Mouse (Mus musculus) heart, embryonic 12.5 days (tissue): ENCODE measurements around the gene Stk38. TPM values are rescaled to one million over a fixed set of nuclear protein-coding genes. Genes with fewer than 3 reads are reported as not detected.

Source experiments
- ATAC-seq: fragments of 200-750 bp; cut with Nextera tagmentation; 2 replicates; pipeline ENCODE4 v1.8.0; 2017; ENCODE audit warnings: moderate TSS enrichment, moderate library complexity; ENCODE audit not compliant: insufficient number of reproducible peaks, low FRiP score
- H3K27ac ChIP-seq: fragments of 300-500 bp; sonication (generic); 2 replicates; pipeline ENCODE4 v1.5.1; 2016; ENCODE audit warnings: mild to moderate bottlenecking, moderate library complexity; ENCODE audit not compliant: poor library complexity, severe bottlenecking
- H3K27me3 ChIP-seq: fragments of 300-500 bp; sonication (generic); replicated peaks from 2 replicates; pipeline ENCODE4 v1.6.1; 2016; ENCODE audit warnings: mild to moderate bottlenecking, moderate library complexity
- H3K36me3 ChIP-seq: fragments of 300-500 bp; sonication (generic); 2 replicates; pipeline ENCODE4 v1.6.1; 2016; ENCODE audit warnings: mild to moderate bottlenecking, moderate library complexity
- H3K4me1 ChIP-seq: fragments of 300-500 bp; sonication (generic); replicated peaks from 2 replicates; pipeline ENCODE4 v1.6.1; 2016; ENCODE audit warnings: mild to moderate bottlenecking
- H3K4me2 ChIP-seq: fragments of 300-500 bp; sonication (generic); 2 replicates; pipeline ENCODE4 v1.6.1; 2016; ENCODE audit warnings: mild to moderate bottlenecking, moderate library complexity
- H3K4me3 ChIP-seq: fragments of 300-500 bp; sonication (generic); 2 replicates; pipeline ENCODE4 v1.5.1; 2016; ENCODE audit warnings: mild to moderate bottlenecking
- H3K9ac ChIP-seq: fragments of 300-500 bp; sonication (generic); 2 replicates; pipeline ENCODE4 v1.6.1; 2016; ENCODE audit warnings: mild to moderate bottlenecking, moderate library complexity
- H3K9me3 ChIP-seq: fragments of 300-500 bp; sonication (generic); replicated peaks from 2 replicates; pipeline ENCODE4 v1.6.1; 2016; ENCODE audit warnings: mild to moderate bottlenecking, moderate library complexity
- WGBS: fragments of 180-500 bp; shearing (Covaris S2); methylation state at CpG from one replicate; pipeline ENCODE4 v1.1.7; 2016; 5-methylcytosine and 5-hydroxymethylcytosine counted together
- polyA plus RNA-seq: library from polyadenylated mRNA; unstranded; fragments of >200 nt; fragmentation: Nextera tagmentation; extraction: Ambion mirVana; gene quantifications from 2 replicates; pipeline ENCODE4 v1.2.1, GENCODE M21; 2016

Gene Stk38
- 91.0 and 94.3 TPM in 2 replicates for polyA plus RNA-seq

DNA sequence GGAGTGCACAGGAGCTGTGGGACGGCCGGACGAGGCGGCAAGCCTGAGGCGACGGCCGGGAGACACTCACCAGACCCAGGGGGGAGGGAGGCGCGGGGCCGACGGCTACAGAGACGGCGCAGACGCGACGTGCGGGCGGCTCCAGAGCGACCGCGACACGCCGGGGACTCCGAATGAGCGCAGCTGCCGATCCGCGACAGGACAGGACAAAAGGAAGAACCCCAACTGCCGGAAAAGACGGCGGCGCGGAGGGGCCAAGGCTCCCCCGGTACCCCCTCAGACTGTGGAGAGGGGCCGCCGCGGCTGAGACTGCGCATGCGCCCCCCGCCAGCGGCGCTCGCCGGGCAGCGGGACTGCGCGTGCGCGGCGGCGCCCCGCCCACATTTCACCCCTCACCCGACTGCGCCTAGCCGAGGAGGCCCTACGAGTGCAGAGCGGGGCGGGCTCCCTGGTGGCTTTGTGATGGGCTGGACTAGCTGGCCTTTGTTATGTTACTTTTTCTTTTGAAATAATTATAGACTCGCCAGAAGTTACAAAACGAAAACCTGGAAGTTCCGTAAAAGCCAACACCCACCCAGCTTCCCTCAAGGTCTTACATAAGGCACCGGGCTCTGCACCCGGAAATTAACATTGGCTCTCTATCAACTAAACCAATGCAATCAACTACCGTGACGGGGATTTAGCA is at the start of gene Stk38:
Gene Stk38, minus strand, starts transcription at position 355 of the 685 bp plus-strand sequence.
- peak; percentile 92 for ATAC-seq

GRCm38 (mm10) chr17:29057361-29057890 is 49.6 kb upstream of the Stk38 start:
- Histone ChIP-seq H3K9ac (no peak overlapping the region), H3K36me3 (no peaks in the 10 kb centered on the region), H3K4me3 (no peak overlapping the region), H3K4me2 (no peak overlapping the region), H3K9me3 (no peaks in the 10 kb centered on the region), H3K27me3 (no peaks in the 10 kb centered on the region), H3K27ac (no peak overlapping the region), H3K4me1 (peaks cover 56% of the 10 kb centered on the region)
- 80% methylated on average over 11 of the region's 11 CpGs for WGBS
- no peak for ATAC-seq

More for the DNA sequence above, at the start of gene Stk38:
- peak within 1 kb of the TSS; percentile 86 for H3K27ac ChIP-seq
- H3K9me3 ChIP-seq = no peaks in the 10 kb centered on the region
- H3K4me3 ChIP-seq = peak within 1 kb of the TSS; percentile 75
- H3K36me3 ChIP-seq = peaks cover 3% of the 10 kb centered on the region; the same call in 1 of the 2 replicates
- peak within 1 kb of the TSS; percentile 83 for H3K4me2 ChIP-seq
- H3K4me1 ChIP-seq = peaks cover 26% of the 10 kb centered on the region
- WGBS = under 1% methylated on average over 59 of the region's 65 CpGs
- no peaks in the 10 kb centered on the region for H3K27me3 ChIP-seq
- peak within 1 kb of the TSS; percentile 88 for H3K9ac ChIP-seq

DNA sequence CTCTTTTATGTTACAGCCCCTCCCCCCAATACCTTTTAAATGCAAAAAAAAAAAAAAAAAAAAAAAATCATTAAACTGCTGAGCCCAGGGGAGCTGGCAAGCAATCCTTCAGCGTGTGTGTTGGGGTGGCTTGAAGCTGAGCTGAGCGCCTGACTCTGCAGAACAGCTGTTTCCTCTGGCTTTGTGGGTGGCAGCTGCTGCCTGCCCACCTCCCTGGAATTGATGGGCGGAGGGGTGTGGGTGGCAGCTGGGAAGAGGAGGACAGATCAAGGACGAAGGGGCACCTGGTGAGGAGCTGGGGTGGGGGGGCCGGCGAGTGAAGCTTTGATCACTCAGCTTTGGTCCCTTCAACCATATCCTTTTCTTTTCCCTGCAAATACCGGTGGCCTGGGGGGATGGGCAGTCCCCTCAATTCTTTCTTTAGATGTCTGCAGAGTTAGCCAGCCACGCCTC is 48.9 kb upstream of the Stk38 start:
- no peak for ATAC-seq
- H3K4me1 ChIP-seq = peaks cover 49% of the 10 kb centered on the region
- H3K9me3 ChIP-seq = no peaks in the 10 kb centered on the region
- 0 out of 2 replicates have a peak overlapping the region, but pooled peaks have one; percentile 13 for H3K4me2 ChIP-seq
- H3K27ac ChIP-seq = no peak overlapping the region
- no peak overlapping the region for H3K9ac ChIP-seq
- H3K36me3 ChIP-seq = no peaks in the 10 kb centered on the region
- 15% methylated on average over 8 of the region's 8 CpGs for WGBS
- no peak overlapping the region for H3K4me3 ChIP-seq
- no peaks in the 10 kb centered on the region for H3K27me3 ChIP-seq

GRCm38 (mm10) chr17:29056207-29056606 is 48.4 kb upstream of the Stk38 start:
- Histone ChIP-seq H3K27me3 (no peaks in the 10 kb centered on the region), H3K36me3 (no peaks in the 10 kb centered on the region), H3K4me2 (0 out of 2 replicates have a peak overlapping the region, but pooled peaks have one; percentile 9), H3K4me3 (no peak overlapping the region), H3K4me1 (peaks cover 45% of the 10 kb centered on the region), H3K27ac (no peak overlapping the region), H3K9ac (no peak overlapping the region), H3K9me3 (no peaks in the 10 kb centered on the region)
- no peak for ATAC-seq
- 32% methylated on average over 7 of the region's 7 CpGs for WGBS

GRCm38 (mm10) chr17:29055586-29055985 is 47.8 kb upstream of the Stk38 start:
- H3K4me3 ChIP-seq = no peak overlapping the region
- 64% methylated on average over 5 of the region's 5 CpGs for WGBS
- H3K36me3 ChIP-seq = no peaks in the 10 kb centered on the region
- no peak for ATAC-seq
- H3K9ac ChIP-seq = no peak overlapping the region
- no peaks in the 10 kb centered on the region for H3K27me3 ChIP-seq
- H3K27ac ChIP-seq = no peak overlapping the region
- no peaks in the 10 kb centered on the region for H3K9me3 ChIP-seq
- no peak overlapping the region for H3K4me2 ChIP-seq
- peaks cover 47% of the 10 kb centered on the region for H3K4me1 ChIP-seq

GRCm38 (mm10) chr17:29054429-29054828 is 46.6 kb upstream of the Stk38 start:
- Histone ChIP-seq H3K4me3 (no peak overlapping the region), H3K27ac (no peak overlapping the region), H3K4me1 (peaks cover 56% of the 10 kb centered on the region), H3K9me3 (no peaks in the 10 kb centered on the region), H3K36me3 (no peaks in the 10 kb centered on the region), H3K4me2 (no peak overlapping the region), H3K27me3 (no peaks in the 10 kb centered on the region), H3K9ac (no peak overlapping the region)
- ATAC-seq = no peak
- WGBS = 74% methylated on average over 6 of the region's 6 CpGs

DNA sequence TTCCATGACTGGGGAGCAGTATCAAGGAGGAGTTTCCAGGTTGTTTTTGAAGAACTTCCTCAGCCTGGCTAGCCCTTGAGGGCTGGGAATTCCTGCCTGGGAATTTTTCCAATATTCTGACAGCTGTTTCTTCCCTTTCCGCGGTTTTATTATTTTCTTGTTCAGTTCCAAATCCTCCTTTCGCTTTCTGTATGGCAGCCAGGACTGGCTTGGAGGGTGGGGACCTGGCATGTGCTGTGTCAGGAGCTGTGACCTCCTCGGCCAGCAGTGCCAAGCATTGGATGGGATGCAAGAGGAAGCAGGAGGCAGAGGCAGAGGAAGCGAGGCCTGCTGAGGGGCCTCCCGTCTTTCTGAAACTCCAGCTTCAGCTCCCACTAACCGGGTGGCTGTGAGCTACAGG is 46.0 kb upstream of the Stk38 start:
- Histone ChIP-seq H3K36me3 (no peaks in the 10 kb centered on the region), H3K4me2 (no peak overlapping the region), H3K4me3 (no peak overlapping the region), H3K4me1 (peaks cover 52% of the 10 kb centered on the region), H3K9ac (no peak overlapping the region), H3K9me3 (no peaks in the 10 kb centered on the region), H3K27me3 (no peaks in the 10 kb centered on the region), H3K27ac (no peak overlapping the region)
- ATAC-seq = no peak
- 61% methylated on average over 7 of the region's 7 CpGs for WGBS

- H3K27me3 ChIP-seq = no peaks in the 10 kb centered on the region
- ATAC-seq = no peak
- H3K4me2 ChIP-seq = no peak overlapping the region
- no peak overlapping the region for H3K27ac ChIP-seq
- peaks cover 1% of the 10 kb centered on the region; the same call in 1 of the 2 replicates for H3K36me3 ChIP-seq
- peaks cover 46% of the 10 kb centered on the region for H3K4me1 ChIP-seq
- WGBS = 87% methylated on average over 6 of the region's 6 CpGs
- H3K4me3 ChIP-seq = no peak overlapping the region
- H3K9me3 ChIP-seq = no peaks in the 10 kb centered on the region
- H3K9ac ChIP-seq = no peak overlapping the region
Measured at GRCm38 (mm10) chr17:29053067-29053466, 45.3 kb upstream of the Stk38 start.

DNA sequence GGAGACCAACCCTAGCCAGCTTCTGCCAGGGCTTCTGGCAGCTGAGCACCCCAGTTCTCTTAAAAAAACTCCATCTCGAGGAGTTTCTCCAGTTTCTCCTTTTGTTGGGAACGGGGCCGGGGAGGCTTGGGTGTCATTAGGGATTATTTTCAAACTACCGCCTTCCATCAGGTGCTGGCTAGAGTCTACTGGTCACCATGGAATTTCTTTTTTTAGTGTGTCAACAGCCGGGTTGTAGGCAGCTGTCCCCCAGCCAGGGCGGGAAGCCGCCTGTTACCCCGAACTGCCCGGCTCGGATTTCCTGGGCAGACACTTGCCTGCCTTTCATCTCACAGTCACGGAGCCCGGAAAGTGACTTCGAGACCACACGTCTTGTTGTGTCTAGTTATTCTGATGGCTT is 43.0 kb upstream of the Stk38 start:
- Histone ChIP-seq H3K9me3 (0 out of 2 replicates have a peak, but pooled peaks cover 3% of the 10 kb centered on the region), H3K4me1 (peaks cover 36% of the 10 kb centered on the region), H3K9ac (peak overlapping the region; percentile 7; the same call in 1 of the 2 replicates), H3K4me2 (peak overlapping the region; percentile 27), H3K27me3 (no peaks in the 10 kb centered on the region), H3K36me3 (peaks cover 21% of the 10 kb centered on the region), H3K27ac (no peak overlapping the region), H3K4me3 (no peak overlapping the region)
- WGBS = 30% methylated on average over 14 of the region's 14 CpGs
- no peak for ATAC-seq

DNA sequence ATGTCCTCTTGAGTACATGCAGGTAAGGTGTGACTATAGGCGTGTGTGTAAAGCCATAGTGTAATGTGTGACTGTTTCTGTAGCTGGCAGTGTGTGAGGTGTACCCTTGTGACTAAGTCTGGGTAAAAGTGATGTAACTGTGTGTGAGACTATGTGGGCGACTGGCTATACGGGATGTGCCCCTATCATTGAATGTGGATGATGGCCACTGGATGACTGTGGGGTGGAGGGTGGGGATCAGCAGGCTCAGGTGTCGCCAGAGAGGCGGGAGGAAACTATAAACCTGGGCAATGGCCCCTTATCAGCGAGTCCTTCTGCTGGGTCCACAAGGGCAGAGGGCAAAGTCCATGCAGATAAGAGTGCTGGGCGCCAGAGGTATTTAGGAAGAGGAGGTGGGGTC is 42.1 kb upstream of the Stk38 start:
- H3K9me3 ChIP-seq = 0 out of 2 replicates have a peak, but pooled peaks cover 3% of the 10 kb centered on the region
- 50% methylated on average over 7 of the region's 7 CpGs for WGBS
- peaks cover 29% of the 10 kb centered on the region for H3K36me3 ChIP-seq
- no peak overlapping the region for H3K4me3 ChIP-seq
- H3K4me2 ChIP-seq = no peak overlapping the region
- no peak for ATAC-seq
- no peaks in the 10 kb centered on the region for H3K27me3 ChIP-seq
- H3K9ac ChIP-seq = 0 out of 2 replicates have a peak overlapping the region, but pooled peaks have one; percentile 5
- no peak overlapping the region for H3K27ac ChIP-seq
- peaks cover 41% of the 10 kb centered on the region for H3K4me1 ChIP-seq

GRCm38 (mm10) chr17:29049508-29049889 is 41.7 kb upstream of the Stk38 start:
- H3K4me2 ChIP-seq = no peak overlapping the region
- ATAC-seq = no peak
- H3K9ac ChIP-seq = no peak overlapping the region
- H3K36me3 ChIP-seq = peaks cover 34% of the 10 kb centered on the region
- H3K4me1 ChIP-seq = peaks cover 40% of the 10 kb centered on the region
- H3K9me3 ChIP-seq = 0 out of 2 replicates have a peak, but pooled peaks cover 3% of the 10 kb centered on the region
- 73% methylated on average over 5 of the region's 5 CpGs for WGBS
- no peaks in the 10 kb centered on the region for H3K27me3 ChIP-seq
- H3K4me3 ChIP-seq = no peak overlapping the region
- no peak overlapping the region for H3K27ac ChIP-seq
